Mouse (Mus musculus) adrenal gland, postnatal 4 days (tissue): ENCODE measurements around the gene Gm3106. TPM values are rescaled to one million over a fixed set of nuclear protein-coding genes. Genes with fewer than 3 reads are reported as not detected.
"Not testable (repeated sequence)": the region's sequence is repeated elsewhere in the genome, so short reads cannot be mapped to it uniquely, and the experiment has no call there.

ENCODE experiments used
- DNase-seq, 2 experiments: peaks; one replicate each; pipeline ENCODE4 v3.0.0; 2021 to 2022; ENCODE audit warnings: low spot score in 2 of 2, mixed read lengths in 2 of 2
- long read RNA-seq, 2 experiments: library from polyadenylated mRNA; stranded (forward); transcript quantifications; one replicate each; pipeline ENCODE4 v2.0.0; 2021
- total RNA-seq, 2 experiments: library from RNA; stranded (reverse); gene quantifications; 2 replicates each; pipeline ENCODE4 v1.2.3; 2021

Gene Gm3106
- not detected for total RNA-seq
- long read RNA-seq, experiment 1, result 0 reads
- long read RNA-seq, experiment 2, result 0 reads

- not testable (repeated sequence) for DNase-seq
Measured at GRCm38 (mm10) chr5:94217705-94218104, at the start of gene Gm3106. TSS of gene Gm3106 (plus strand) at chr5:94218005.

Other genes with a start within 250 kb of the Gm3106 start
- gene BC061212, start 147.5 kb upstream of the Gm3106 start, total RNA-seq, result not detected
- gene Gm6351, start 141.6 kb upstream of the Gm3106 start, total RNA-seq, result not detected
- not detected for gene A430089I19Rik, start 88.8 kb downstream of the Gm3106 start, total RNA-seq
- gene Gm6502, start 96.4 kb downstream of the Gm3106 start, total RNA-seq, result not detected
- not detected for gene AA792892, start 121.7 kb downstream of the Gm3106 start, total RNA-seq
- gene Gm7682, start 227.8 kb downstream of the Gm3106 start, total RNA-seq, result not detected